Mouse (Mus musculus) heart, postnatal 0 days (tissue): ENCODE measurements at regions not wholly inside any gene's neighbourhood (a gene's known extent, or its start where the extent isn't known, plus 50 kb on each side); places are given as distances from the start of the nearest gene placed in this dataset.

Experiments used
- ATAC-seq: fragments of 200-750 bp; cut with Nextera tagmentation; 2 replicates; pipeline ENCODE4 v1.8.0; 2017; ENCODE audit warnings: low read depth, moderate number of reproducible peaks, moderate library complexity; ENCODE audit not compliant: insufficient read depth
- DNase-seq: peaks from one replicate; pipeline ENCODE4 v3.0.0-alpha.2; 2016; ENCODE audit warnings: low spot score
- H3K27ac ChIP-seq: fragments of 300-500 bp; sonication (generic); 2 replicates; pipeline ENCODE4 v1.5.1; 2014; ENCODE audit warnings: low read depth, mild to moderate bottlenecking
- H3K27me3 ChIP-seq: fragments of 300-500 bp; sonication (generic); 2 replicates; pipeline ENCODE4 v1.6.1; 2014; ENCODE audit warnings: low read length, mixed read lengths; ENCODE audit not compliant: control insufficient read depth, insufficient read depth
- H3K36me3 ChIP-seq: fragments of 300-500 bp; sonication (generic); replicated peaks from 2 replicates; pipeline ENCODE4 v1.6.1; 2014; ENCODE audit warnings: low read length, mixed read lengths; ENCODE audit not compliant: control insufficient read depth, insufficient read depth
- H3K4me1 ChIP-seq: fragments of 300-500 bp; sonication (generic); 2 replicates; pipeline ENCODE4 v1.6.1; 2014; ENCODE audit warnings: antibody characterized with exemption; ENCODE audit not compliant: control insufficient read depth, insufficient read depth
- H3K4me2 ChIP-seq: fragments of 300-500 bp; sonication (generic); 2 replicates; pipeline ENCODE4 v1.6.1; 2014; ENCODE audit warnings: low read depth, mild to moderate bottlenecking, low read length, moderate library complexity
- H3K4me3 ChIP-seq: fragments of 300-500 bp; sonication (generic); 2 replicates; pipeline ENCODE4 v1.5.1; 2014; ENCODE audit warnings: low read depth, low read length
- H3K9ac ChIP-seq: fragments of 300-500 bp; sonication (generic); replicated peaks from 2 replicates; pipeline ENCODE4 v1.6.1; 2014; ENCODE audit warnings: low read depth, low read length, mixed read lengths
- H3K9me3 ChIP-seq: fragments of 300-500 bp; sonication (generic); replicated peaks from 2 replicates; pipeline ENCODE4 v1.6.1; 2016; ENCODE audit warnings: low read length; ENCODE audit not compliant: control insufficient read depth
- CTCF ChIP-seq: IDR thresholded peaks from 2 replicates; pipeline ENCODE4 v1.5.1; 2016; ENCODE audit warnings: antibody characterized with exemption, control low read depth, low read depth
- EP300 ChIP-seq: IDR thresholded peaks from 2 replicates; pipeline ENCODE4 v1.6.1; 2016; ENCODE audit warnings: antibody characterized with exemption, low read depth
- whole genome bisulfite sequencing: fragments of 180-500 bp; shearing (Covaris S2); extraction: QIAGEN DNeasy Blood & Tissue Kit; methylation state at CpG from one replicate; pipeline ENCODE4 v1.1.7; 2014; 5-methylcytosine and 5-hydroxymethylcytosine counted together

DNA sequence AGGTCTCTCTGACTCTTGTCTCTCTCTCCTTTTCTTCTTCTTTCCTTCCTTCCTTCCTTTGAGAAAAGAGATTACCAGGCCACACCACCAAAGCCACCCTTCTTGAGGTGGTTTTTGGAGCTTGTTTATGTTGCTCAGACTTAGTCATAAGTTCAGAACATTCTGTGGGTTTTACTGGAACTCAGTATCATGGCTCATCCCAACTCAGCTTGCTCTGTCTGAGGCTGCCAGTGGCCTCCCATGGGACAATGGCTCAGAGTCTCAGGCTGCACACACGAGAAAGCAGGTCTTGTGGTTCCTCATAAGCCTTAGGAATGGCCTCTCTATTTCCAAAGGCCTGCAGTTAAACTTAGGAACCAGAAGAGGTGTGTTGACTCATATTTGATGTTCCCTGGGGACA is 1146.4 kb downstream of the Gsdmc2 start:
- no peaks in the 10 kb centered on the region for H3K9me3 ChIP-seq
- 39% methylated on average over 1 of the region's 1 CpGs for WGBS

DNA sequence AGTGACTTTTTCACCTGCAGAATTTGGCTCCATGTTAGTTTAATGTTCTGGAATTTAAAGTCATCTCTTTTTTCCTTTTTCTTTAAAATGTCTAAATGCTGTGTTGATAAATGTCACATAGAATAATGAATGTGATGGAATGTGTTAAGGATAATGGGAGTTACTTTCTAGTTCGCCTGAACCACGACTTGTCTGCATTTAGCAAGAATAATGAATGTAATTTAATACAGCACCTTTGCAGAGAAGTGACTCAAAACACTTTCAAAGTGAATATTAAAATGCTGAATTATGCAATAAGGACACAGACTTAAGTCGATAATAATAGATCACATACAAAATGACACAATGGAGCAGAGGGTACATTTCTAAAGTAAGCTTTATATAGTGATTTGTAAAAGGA is 1150.2 kb downstream of the Gsdmc2 start:
- TF ChIP-seq EP300: no peak
- TF ChIP-seq CTCF: no peak
- WGBS: 75% methylated on average over 3 of the region's 3 CpGs
- H3K36me3 ChIP-seq: no peaks in the 10 kb centered on the region
- ATAC-seq (no peak), DNase-seq (no peak)
- no peaks in the 10 kb centered on the region for H3K27me3 ChIP-seq
- H3K9ac ChIP-seq: no peak overlapping the region
- no peaks in the 10 kb centered on the region for H3K4me1 ChIP-seq
- no peak overlapping the region for H3K4me2 ChIP-seq
- H3K4me3 ChIP-seq: no peak overlapping the region
- no peak overlapping the region for H3K27ac ChIP-seq
- H3K9me3 ChIP-seq: no peaks in the 10 kb centered on the region

More for the DNA sequence above, 1146.4 kb downstream of the Gsdmc2 start:
- H3K36me3 ChIP-seq: no peaks in the 10 kb centered on the region
- no peak for DNase-seq
- ATAC-seq: no peak
- H3K27ac ChIP-seq: no peak overlapping the region
- no peaks in the 10 kb centered on the region for H3K4me1 ChIP-seq
- H3K27me3 ChIP-seq: no peaks in the 10 kb centered on the region
- H3K9ac ChIP-seq: no peak overlapping the region
- no peak overlapping the region for H3K4me3 ChIP-seq
- no peak overlapping the region for H3K4me2 ChIP-seq
- TF ChIP-seq CTCF (no peak), EP300 (no peak)

DNA sequence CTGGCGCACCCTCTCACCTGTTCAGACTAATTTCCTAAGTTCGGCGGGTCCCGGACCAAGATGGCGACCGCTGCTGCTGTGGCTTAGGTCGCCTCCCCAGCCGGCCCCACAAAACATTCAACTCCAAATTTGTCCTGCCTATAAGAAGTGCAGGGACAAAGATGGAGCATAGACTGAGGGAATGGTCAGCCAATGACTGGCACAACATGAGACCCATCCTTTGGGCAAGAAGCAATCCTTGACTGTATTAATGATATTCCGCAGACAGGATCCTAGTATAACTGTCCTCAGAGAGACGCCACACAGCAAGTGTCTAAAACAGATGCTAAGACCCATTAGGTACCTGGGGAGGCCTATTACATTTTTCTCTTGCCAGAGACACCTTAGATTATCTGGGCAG is 1151.3 kb downstream of the Gsdmc2 start:
- H3K27ac ChIP-seq: no peak overlapping the region
- H3K27me3 ChIP-seq: no peaks in the 10 kb centered on the region
- no peaks in the 10 kb centered on the region for H3K9me3 ChIP-seq
- H3K4me2 ChIP-seq: no peak overlapping the region
- ATAC-seq (no peak), DNase-seq (no peak)
- H3K36me3 ChIP-seq: no peaks in the 10 kb centered on the region
- 88% methylated on average over 9 of the region's 10 CpGs for WGBS
- TF ChIP-seq CTCF (no peak), EP300 (no peak)
- H3K4me1 ChIP-seq: no peaks in the 10 kb centered on the region
- H3K9ac ChIP-seq: no peak overlapping the region
- no peak overlapping the region for H3K4me3 ChIP-seq

DNA sequence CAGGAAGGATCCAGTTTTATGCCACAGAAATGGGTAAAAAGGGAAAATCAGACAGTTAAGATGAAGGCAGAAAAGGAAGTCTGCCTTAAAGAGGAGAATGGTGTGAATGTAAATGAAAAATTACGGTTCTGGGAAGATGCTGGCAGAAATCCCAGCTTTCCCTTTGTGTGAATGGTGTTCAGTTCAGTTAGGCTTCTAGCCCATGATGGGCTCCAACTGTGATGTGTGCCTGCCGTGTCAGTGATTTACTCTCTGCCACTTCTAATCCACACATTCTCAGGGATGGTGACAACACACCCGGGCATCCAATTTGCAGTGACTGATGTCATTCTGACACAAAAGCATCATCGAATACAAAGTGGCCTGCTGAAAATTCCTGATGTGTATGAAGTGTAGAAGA is 1171.6 kb downstream of the Gsdmc2 start:
- no peak for DNase-seq
- Histone ChIP-seq H3K27ac (no peak overlapping the region), H3K4me2 (no peak overlapping the region), H3K27me3 (no peaks in the 10 kb centered on the region), H3K9me3 (no peaks in the 10 kb centered on the region), H3K9ac (no peak overlapping the region), H3K4me3 (no peak overlapping the region), H3K4me1 (no peaks in the 10 kb centered on the region), H3K36me3 (no peaks in the 10 kb centered on the region)
- TF ChIP-seq EP300: no peak
- TF ChIP-seq CTCF: no peak
- WGBS: 46% methylated on average over 4 of the region's 4 CpGs
- ATAC-seq: no peak

DNA sequence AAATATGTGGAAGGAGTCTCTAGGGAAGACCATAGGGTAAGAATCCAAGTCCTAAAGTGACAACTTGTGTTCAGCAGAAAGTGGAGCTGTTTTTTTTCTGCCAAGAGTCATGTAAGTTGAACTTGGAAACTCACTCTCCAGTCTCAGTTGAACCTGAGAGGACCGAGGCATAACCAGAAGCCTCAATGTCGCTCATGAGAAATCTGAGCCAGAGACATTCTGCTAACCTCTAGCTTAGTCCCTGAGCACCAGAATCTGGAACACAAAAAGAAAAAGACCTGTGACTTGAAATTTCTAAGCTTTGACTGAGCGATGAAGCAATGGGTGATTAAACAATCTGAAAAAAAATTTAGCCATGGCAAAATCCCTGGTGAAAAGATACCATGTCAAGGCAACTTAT is 1175.0 kb downstream of the Gsdmc2 start:
- Histone ChIP-seq H3K4me1 (no peaks in the 10 kb centered on the region), H3K4me3 (no peak overlapping the region), H3K9ac (no peak overlapping the region), H3K27me3 (no peaks in the 10 kb centered on the region), H3K4me2 (no peak overlapping the region), H3K27ac (no peak overlapping the region), H3K9me3 (no peaks in the 10 kb centered on the region), H3K36me3 (no peaks in the 10 kb centered on the region)
- 89% methylated on average over 3 of the region's 3 CpGs for WGBS
- TF ChIP-seq CTCF (no peak), EP300 (no peak)
- DNase-seq: no peak
- ATAC-seq: no peak

DNA sequence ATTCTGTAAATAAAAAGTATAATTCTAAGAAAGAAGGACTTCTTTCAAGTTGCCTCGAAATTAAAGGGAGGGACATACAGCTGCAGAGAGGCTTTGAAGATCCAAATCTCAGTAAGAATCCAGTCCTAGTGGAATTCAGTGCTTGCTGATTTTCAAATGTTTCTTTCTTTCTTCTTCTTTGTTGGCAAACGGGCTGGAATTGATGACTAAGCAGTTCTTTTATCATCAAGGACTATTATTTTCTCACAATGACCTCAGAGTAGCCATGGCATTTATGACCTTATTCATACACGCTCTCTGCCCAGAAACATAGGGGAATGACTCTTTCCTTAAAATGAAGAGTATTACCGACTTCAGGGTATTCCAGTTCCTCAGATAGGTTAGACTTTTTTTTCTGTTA is 1185.9 kb downstream of the Gsdmc2 start:
- no peaks in the 10 kb centered on the region for H3K36me3 ChIP-seq
- no peak for ATAC-seq
- 73% methylated on average over 4 of the region's 4 CpGs for WGBS
- TF ChIP-seq EP300 (no peak), CTCF (no peak)
- DNase-seq: no peak
- no peak overlapping the region for H3K27ac ChIP-seq
- H3K9ac ChIP-seq: no peak overlapping the region
- H3K4me1 ChIP-seq: no peaks in the 10 kb centered on the region
- H3K27me3 ChIP-seq: no peaks in the 10 kb centered on the region
- H3K9me3 ChIP-seq: no peaks in the 10 kb centered on the region
- H3K4me3 ChIP-seq: no peak overlapping the region
- no peak overlapping the region for H3K4me2 ChIP-seq
